In the genomic region with DNA sequence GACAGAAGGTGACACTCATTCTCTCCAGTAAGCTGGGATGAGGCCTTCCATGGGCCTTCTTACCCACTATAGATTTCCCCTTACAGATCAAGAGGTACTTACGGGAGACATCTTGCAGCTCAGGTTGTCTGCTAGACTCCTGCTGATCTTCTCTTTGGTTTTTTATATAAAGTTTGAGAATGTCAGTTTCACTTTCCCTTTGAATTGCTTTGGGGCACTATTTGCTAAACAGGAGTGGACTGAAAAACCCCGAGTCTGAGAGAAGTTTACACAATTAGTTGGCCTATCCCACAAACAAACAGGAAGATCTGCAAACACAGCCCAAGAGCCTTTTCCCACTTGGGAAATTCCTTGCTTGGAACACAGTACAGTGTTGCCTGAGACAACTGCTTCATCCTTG, we compare ENCODE assay signal across 22 mouse cellular contexts. TPM values are rescaled to one million over a fixed set of nuclear protein-coding genes. Genes with fewer than 3 reads are reported as not detected.
DNase-seq lines count a peak whose midpoint lies in the region; ATAC-seq and TF ChIP-seq lines count a peak whose summit lies in the region.
"Had no signal": no experiment of that assay in that cellular context is flagged by ENCODE, and none has a peak within 500 bp of the region (broad histone marks: within the 10 kb centered on the region; RNA-seq: fewer than 3 reads in every experiment).

No protein-coding gene starts in this region.

- TF ChIP-seq POLR2A in CH12.LX (IDR thresholded peaks at IDR 0.05; ENCODE audit: low read depth, low read length), result no peak

- no peak overlapping the region for H3K4me3 ChIP-seq in intestine, postnatal 0 days (ENCODE audit: low read depth, low read length)
- no peak overlapping the region for H3K4me3 ChIP-seq in intestine, embryonic 15.5 days (replicated peaks)
- peak overlapping the region in 2 of 3 experiments; percentile 5 to 26 for H3K4me3 ChIP-seq in CH12.LX (replicated peaks in 1 of 3; ENCODE audit: low read depth in 2 of 3, low read length in 2 of 3, poor library complexity in 1 of 3)
- no peak overlapping the region for H3K4me3 ChIP-seq in macrophage (ENCODE audit: inconsistent target)
- H3K4me3 ChIP-seq: embryonic facial prominence, embryonic 12.5 days; heart, embryonic 13.5 days; hindbrain, embryonic 12.5 days; neural tube, embryonic 15.5 days had no signal

- no peaks in the 10 kb centered on the region for H3K9me3 ChIP-seq in intestine, postnatal 0 days (ENCODE audit: control insufficient read depth)
- H3K9me3 ChIP-seq in intestine, embryonic 15.5 days, result no peaks in the 10 kb centered on the region
- no peaks in the 10 kb centered on the region for H3K9me3 ChIP-seq in CH12.LX (replicated peaks; ENCODE audit: low read length)
- H3K9me3 ChIP-seq: embryonic facial prominence, embryonic 12.5 days; heart, embryonic 13.5 days; hindbrain, embryonic 12.5 days; neural tube, embryonic 15.5 days had no signal

- in situ Hi-C loops in CH12.LX (cut with MboI; ENCODE audit: low pct_ligation_motif_present, low pct_unique_long_range_greater_than_20kb, low sequenced_read_pairs), result loop anchor here (25.0 kb wide), 1 partner anchor 287 kb away; the partner anchor contains the start of gene Ms4a7

- no peak for ATAC-seq in intestine, postnatal 0 days
- ATAC-seq in intestine, embryonic 15.5 days, result no peak

- TF ChIP-seq RAD21 in CH12.LX (IDR thresholded peaks at IDR 0.05; ENCODE audit: low read depth, low read length), result no peak

- no peaks in the 10 kb centered on the region for H3K27me3 ChIP-seq in intestine, postnatal 0 days (replicated peaks; ENCODE audit: control insufficient read depth, insufficient read depth, low read length)
- H3K27me3 ChIP-seq in intestine, embryonic 15.5 days (replicated peaks), result no peaks in the 10 kb centered on the region
- no peaks in the 10 kb centered on the region for H3K27me3 ChIP-seq in CH12.LX (replicated peaks)
- H3K27me3 ChIP-seq: embryonic facial prominence, embryonic 12.5 days; heart, embryonic 13.5 days; hindbrain, embryonic 12.5 days; neural tube, embryonic 15.5 days had no signal

- H3K79me2 ChIP-seq in CH12.LX (replicated peaks; ENCODE audit: control insufficient read depth, extremely low read depth, insufficient read depth, poor library complexity, severe bottlenecking) (no peaks in the 10 kb centered on the region), macrophage (ENCODE audit: inconsistent target) (peaks cover 7% of the 10 kb centered on the region; the same call in 1 of the 2 replicates)

- H3K27ac ChIP-seq in intestine, postnatal 0 days (ENCODE audit: low read depth, low read length), result peak overlapping the region; percentile 71; the same call in 1 of the 2 replicates
- H3K27ac ChIP-seq in intestine, embryonic 15.5 days, result no peak overlapping the region
- H3K27ac ChIP-seq in CH12.LX (ENCODE audit: insufficient read depth, low read depth), result no peak overlapping the region
- peak overlapping the region; percentile 27 for H3K27ac ChIP-seq in macrophage
- H3K27ac ChIP-seq: embryonic facial prominence, embryonic 12.5 days; heart, embryonic 13.5 days; hindbrain, embryonic 12.5 days; neural tube, embryonic 15.5 days had no signal

- peak; percentile 30 to 37 for DNase-seq in B cell, adult 2 months
- DNase-seq in CH12.LX (ENCODE audit: extremely low read depth), result no peak
- no peak for DNase-seq in thymus, postnatal 0 days (ENCODE audit: low spot score)
- no peak for DNase-seq in cerebellum, adult 8-10 months
- no peak for DNase-seq in neural tube, embryonic 10.5 days (ENCODE audit: extremely low spot score, low spot score)
- DNase-seq: adrenal gland, postnatal 14 days; cerebellum, postnatal 25 days; layer of hippocampus, adult 9-11 months; liver; lung, postnatal 10 days; retina, postnatal 1 day; thymus, adult 18-20 months had no signal

- H3K4me2 ChIP-seq in intestine, postnatal 0 days (replicated peaks; ENCODE audit: low read depth), result peak overlapping the region; percentile 17; the same call in 1 of the 2 replicates
- no peak overlapping the region for H3K4me2 ChIP-seq in intestine, embryonic 15.5 days (replicated peaks)
- peak overlapping the region; percentile 93 for H3K4me2 ChIP-seq in CH12.LX (ENCODE audit: insufficient read depth, low read depth, poor library complexity, severe bottlenecking)
- H3K4me2 ChIP-seq: embryonic facial prominence, embryonic 12.5 days; heart, embryonic 13.5 days; hindbrain, embryonic 12.5 days; neural tube, embryonic 15.5 days had no signal

- no peak for TF ChIP-seq CTCF in intestine, postnatal 0 days (IDR thresholded peaks at IDR 0.05; ENCODE audit: low read depth)
- TF ChIP-seq CTCF in CH12.LX (conservative IDR thresholded peaks at IDR 0.05 in 1 of 2, IDR thresholded peaks at IDR 0.05 in 1 of 2; ENCODE audit: low read depth in 2 of 2, low read length in 2 of 2), result no peak

- dilution Hi-C loops in CH12.LX (cut with MboI; ENCODE audit: extremely low pct_ligation_motif_present, extremely low pct_unique_long_range_greater_than_20kb, low sequenced_read_pairs), result no loop called here

- no peak for TF ChIP-seq EP300 in CH12.LX (IDR thresholded peaks at IDR 0.05; ENCODE audit: low read length)

- no peaks in the 10 kb centered on the region for H3K36me3 ChIP-seq in intestine, postnatal 0 days (ENCODE audit: control insufficient read depth, insufficient read depth)
- H3K36me3 ChIP-seq in intestine, embryonic 15.5 days, result no peaks in the 10 kb centered on the region
- no peaks in the 10 kb centered on the region for H3K36me3 ChIP-seq in CH12.LX (replicated peaks in 1 of 2; ENCODE audit: control insufficient read depth in 1 of 2, insufficient read depth in 1 of 2, low read length in 1 of 2)
- no peaks in the 10 kb centered on the region for H3K36me3 ChIP-seq in macrophage (ENCODE audit: inconsistent target)
- H3K36me3 ChIP-seq: embryonic facial prominence, embryonic 12.5 days; heart, embryonic 13.5 days; hindbrain, embryonic 12.5 days; neural tube, embryonic 15.5 days had no signal

- H3K4me1 ChIP-seq in intestine, postnatal 0 days (replicated peaks; ENCODE audit: control insufficient read depth, insufficient read depth, low read length), result peaks cover 4% of the 10 kb centered on the region
- H3K4me1 ChIP-seq in intestine, embryonic 15.5 days (replicated peaks), result 0 out of 2 replicates have a peak, but pooled peaks cover 2% of the 10 kb centered on the region
- H3K4me1 ChIP-seq in CH12.LX (ENCODE audit: control insufficient read depth in 1 of 2, insufficient read depth in 2 of 2), result peaks cover 2 to 36% of the 10 kb centered on the region in 2 experiments; a peak in 3 of 4 replicates
- H3K4me1 ChIP-seq: embryonic facial prominence, embryonic 12.5 days; heart, embryonic 13.5 days; hindbrain, embryonic 12.5 days had no signal

- no peak overlapping the region for H3K9ac ChIP-seq in intestine, postnatal 0 days (ENCODE audit: low read depth, low read length)
- H3K9ac ChIP-seq in intestine, embryonic 15.5 days, result no peak overlapping the region
- H3K9ac ChIP-seq in CH12.LX (ENCODE audit: insufficient read depth, low read depth), result peak overlapping the region; percentile 86
- H3K9ac ChIP-seq: embryonic facial prominence, embryonic 12.5 days; heart, embryonic 13.5 days; hindbrain, embryonic 12.5 days; neural tube, embryonic 15.5 days had no signal

- WGBS in intestine, postnatal 0 days, result 39% methylated on average over 2 of the region's 2 CpGs
- WGBS in intestine, embryonic 15.5 days, result 56% methylated on average over 2 of the region's 2 CpGs
- WGBS in macrophage (ENCODE audit: missing documents), result 20% methylated on average over 2 of the region's 2 CpGs

TF ChIP-seq in CH12.LX, 34 proteins besides CTCF, POLR2A, EP300 and RAD21:
- TF ChIP-seq IRF4 (IDR thresholded peaks at IDR 0.05; ENCODE audit: low read depth, low read length) (0 out of 2 replicates have a peak, but pooled peaks have one; percentile 23), MAFK (IDR thresholded peaks at IDR 0.05; ENCODE audit: insufficient replicate concordance, low read length) (no peak)

RNA-seq across cellular contexts. Expression of gene Ms4a8a, which starts 30.6 kb away (rescaled TPM):
- polyA plus RNA-seq in intestine, postnatal 0 days (2015; fragmentation: Nextera tagmentation; extraction: Ambion mirVana), result 66.9 and 75.7 TPM in 2 replicates
- polyA plus RNA-seq in intestine, embryonic 15.5 days (2015; fragmentation: Nextera tagmentation; extraction: Ambion mirVana), result 21.8 and 23.7 TPM in 2 replicates
- not detected in 2 replicates for total RNA-seq in CH12.LX (2012; rRNA removed)
- not detected in 2 replicates for total RNA-seq in CH12.LX (2014; rRNA removed)
- polyA plus RNA-seq in CH12.LX (2012; ENCODE audit: insufficient read length, low read depth), result not detected in 2 replicates
- 1 to 10 TPM in 1 of 26 experiments, under 1 TPM in 1, not detected in 24; 0.71 to 1.5 TPM for total RNA-seq in macrophage (2018; cell fraction: chromatin; rRNA removed)
- under 1 TPM in 10 of 26 experiments, not detected in 16; 0.11 to 0.34 (median 0.18) TPM for total RNA-seq in macrophage (2018; cell fraction: cytosol; rRNA removed)
- total RNA-seq in macrophage (2018; cell fraction: nucleus; rRNA removed), result 1 to 10 TPM in 2 of 26 experiments, under 1 TPM in 3, not detected in 21; 0.45 to 1.4 (median 0.58) TPM
- 0.63 TPM in 1 of 3 replicates, not detected in the others for polyA plus RNA-seq in macrophage (2018)
- 0.19 and 0.38 TPM in 2 replicates for polyA plus RNA-seq in thymus, postnatal 0 days (2015; fragmentation: Nextera tagmentation; extraction: Ambion mirVana)
- total RNA-seq: left cerebral cortex, postnatal 14 days; midbrain, postnatal 0 days had no signal
- polyA plus RNA-seq: embryonic facial prominence, embryonic 12.5 days; hindbrain, embryonic 12.5 days; kidney, embryonic 14.5 days; midbrain, postnatal 0 days; neural tube, embryonic 15.5 days had no signal

RNA-seq across cellular contexts. Expression of gene Ms4a18, which starts 32.5 kb away (rescaled TPM):
- polyA plus RNA-seq in intestine, postnatal 0 days (2015; fragmentation: Nextera tagmentation; extraction: Ambion mirVana), result 30.9 and 31.8 TPM in 2 replicates
- 33.2 and 37.9 TPM in 2 replicates for polyA plus RNA-seq in intestine, embryonic 15.5 days (2015; fragmentation: Nextera tagmentation; extraction: Ambion mirVana)
- not detected in 2 replicates for total RNA-seq in CH12.LX (2012; rRNA removed)
- total RNA-seq in CH12.LX (2014; rRNA removed), result not detected in 2 replicates
- not detected in 2 replicates for polyA plus RNA-seq in CH12.LX (2012; ENCODE audit: insufficient read length, low read depth)
- not detected for total RNA-seq in macrophage (2018; cell fraction: chromatin; rRNA removed)
- not detected for total RNA-seq in macrophage (2018; cell fraction: cytosol; rRNA removed)
- not detected for total RNA-seq in macrophage (2018; cell fraction: nucleus; rRNA removed)
- polyA plus RNA-seq in macrophage (2018), result not detected in 3 replicates
- 0.14 TPM in 1 of 2 replicates, not detected in the other for polyA plus RNA-seq in thymus, postnatal 0 days (2015; fragmentation: Nextera tagmentation; extraction: Ambion mirVana)
- total RNA-seq: adrenal gland, postnatal 14 days; left cerebral cortex, postnatal 14 days; midbrain, postnatal 0 days had no signal
- polyA plus RNA-seq: embryonic facial prominence, embryonic 12.5 days; heart, embryonic 13.5 days; hindbrain, embryonic 12.5 days; kidney, embryonic 14.5 days; midbrain, postnatal 0 days; neural tube, embryonic 15.5 days had no signal

RNA-seq across cellular contexts. Expression of gene Ms4a15, which starts 57.2 kb away (rescaled TPM):
- 0.34 and 0.44 TPM in 2 replicates for polyA plus RNA-seq in intestine, postnatal 0 days (2015; fragmentation: Nextera tagmentation; extraction: Ambion mirVana)
- polyA plus RNA-seq in intestine, embryonic 15.5 days (2015; fragmentation: Nextera tagmentation; extraction: Ambion mirVana), result 0.21 and 0.28 TPM in 2 replicates
- not detected in 2 replicates for total RNA-seq in CH12.LX (2012; rRNA removed)
- not detected in 2 replicates for total RNA-seq in CH12.LX (2014; rRNA removed)
- 0.37 TPM in 1 of 2 replicates, not detected in the other for polyA plus RNA-seq in CH12.LX (2012; ENCODE audit: insufficient read length, low read depth)
- not detected for total RNA-seq in macrophage (2018; cell fraction: chromatin; rRNA removed)
- not detected for total RNA-seq in macrophage (2018; cell fraction: cytosol; rRNA removed)
- not detected for total RNA-seq in macrophage (2018; cell fraction: nucleus; rRNA removed)
- not detected in 3 replicates for polyA plus RNA-seq in macrophage (2018)
- not detected in 2 replicates for polyA plus RNA-seq in thymus, postnatal 0 days (2015; fragmentation: Nextera tagmentation; extraction: Ambion mirVana)
- total RNA-seq: adrenal gland, postnatal 14 days; midbrain, postnatal 0 days had no signal
- polyA plus RNA-seq: embryonic facial prominence, embryonic 12.5 days; heart, embryonic 13.5 days; hindbrain, embryonic 12.5 days; kidney, embryonic 14.5 days; neural tube, embryonic 15.5 days had no signal

Comparison
In these comparisons a context has a peak if more than half of its experiments do, and no peak if none do; other contexts are left out.
1. H3K27ac ChIP-seq: peak in intestine, postnatal 0 days (single experiment) and macrophage (single experiment); none in intestine, embryonic 15.5 days (single experiment) and CH12.LX (single experiment).
2. H3K4me3 ChIP-seq: peak in CH12.LX (2 of 3); none in intestine, postnatal 0 days (single experiment), intestine, embryonic 15.5 days (single experiment) and macrophage (single experiment).
3. DNase-seq: peak in B cell, adult 2 months (2 of 2); none in CH12.LX (single experiment), thymus, postnatal 0 days (single experiment), cerebellum, adult 8-10 months (single experiment) and neural tube, embryonic 10.5 days (single experiment).
4. RNA of gene Ms4a8a, which starts 30.6 kb away (polyA plus RNA-seq): 66.9 to 75.7 TPM in intestine, postnatal 0 days and 21.8 to 23.7 TPM in intestine, embryonic 15.5 days; 0.63 TPM in macrophage, 0.19 to 0.38 TPM in thymus, postnatal 0 days and not detected in CH12.LX; every median in the first group is over 10 times any median in the second.
5. RNA of gene Ms4a18, which starts 32.5 kb away (polyA plus RNA-seq): 33.2 to 37.9 TPM in intestine, embryonic 15.5 days and 30.9 to 31.8 TPM in intestine, postnatal 0 days; 0.14 TPM in thymus, postnatal 0 days, not detected in CH12.LX and not detected in macrophage; every median in the first group is over 10 times any median in the second.